Mouse (Mus musculus) splenic B cell, adult 2 months (primary cell): ENCODE results near the gene Col8a2.

Source experiments
- DNase-seq: peaks from one replicate; pipeline ENCODE4 v3.0.0-alpha.2; 2011; ENCODE audit warnings: low read depth, low spot score
- H3K27me3 ChIP-seq: 2 replicates; pipeline ENCODE4 v1.6.1; 2012; ENCODE audit warnings: mild to moderate bottlenecking, low read length, moderate library complexity, mixed read lengths; ENCODE audit not compliant: control insufficient read depth, poor library complexity, insufficient read depth, severe bottlenecking
- H3K36me3 ChIP-seq: 2 replicates; pipeline ENCODE4 v1.6.1; 2012; ENCODE audit warnings: mild to moderate bottlenecking, low read length, moderate library complexity, mixed read lengths; ENCODE audit not compliant: control insufficient read depth, poor library complexity, insufficient read depth, severe bottlenecking

The Col8a2 gene

GRCm38 (mm10) chr4:126286492-126286891 lies at the start of gene Col8a2:
Gene Col8a2 (plus strand): TSS chr4:126286793.
- DNase-seq: no peak
- H3K36me3 ChIP-seq: no peaks in the 10 kb centered on the region
- 0 out of 2 replicates have a peak, but pooled peaks cover 2% of the 10 kb centered on the region for H3K27me3 ChIP-seq

GRCm38 (mm10) chr4:126237721-126238242 lies 48.8 kb upstream of the Col8a2 start:
- H3K27me3 ChIP-seq: no peaks in the 10 kb centered on the region
- peaks cover 8% of the 10 kb centered on the region for H3K36me3 ChIP-seq
- peak; percentile 43 for DNase-seq

GRCm38 (mm10) chr4:126239862-126240475 lies 46.6 kb upstream of the Col8a2 start:
- DNase-seq: no peak
- H3K36me3 ChIP-seq: peaks cover 4% of the 10 kb centered on the region
- no peaks in the 10 kb centered on the region for H3K27me3 ChIP-seq

GRCm38 (mm10) chr4:126241956-126242355 lies 44.6 kb upstream of the Col8a2 start:
- H3K27me3 ChIP-seq: no peaks in the 10 kb centered on the region

GRCm38 (mm10) chr4:126242510-126242909 lies 44.1 kb upstream of the Col8a2 start:
- peaks cover 2% of the 10 kb centered on the region for H3K36me3 ChIP-seq

More at GRCm38 (mm10) chr4:126241956-126242355, 44.6 kb upstream of the Col8a2 start:
- no peak for DNase-seq
- H3K36me3 ChIP-seq: peaks cover 2% of the 10 kb centered on the region

GRCm38 (mm10) chr4:126246202-126246889 lies 40.2 kb upstream of the Col8a2 start:
- peaks cover 2% of the 10 kb centered on the region; the same call in 1 of the 2 replicates for H3K36me3 ChIP-seq
- DNase-seq: no peak
- H3K27me3 ChIP-seq: no peaks in the 10 kb centered on the region

More at GRCm38 (mm10) chr4:126242510-126242909, 44.1 kb upstream of the Col8a2 start:
- no peak for DNase-seq
- no peaks in the 10 kb centered on the region for H3K27me3 ChIP-seq

- no peak for DNase-seq
- H3K27me3 ChIP-seq: no peaks in the 10 kb centered on the region
- H3K36me3 ChIP-seq: no peaks in the 10 kb centered on the region
Observed at GRCm38 (mm10) chr4:126248261-126248868, 38.2 kb upstream of the Col8a2 start.

- DNase-seq: no peak
- no peaks in the 10 kb centered on the region for H3K36me3 ChIP-seq
- H3K27me3 ChIP-seq: no peaks in the 10 kb centered on the region
Observed at GRCm38 (mm10) chr4:126250659-126251058, 35.9 kb upstream of the Col8a2 start.

GRCm38 (mm10) chr4:126251655-126252254 lies 34.8 kb upstream of the Col8a2 start:
- no peak for DNase-seq
- no peaks in the 10 kb centered on the region for H3K27me3 ChIP-seq
- no peaks in the 10 kb centered on the region for H3K36me3 ChIP-seq

- Histone ChIP-seq H3K27me3 (no peaks in the 10 kb centered on the region), H3K36me3 (no peaks in the 10 kb centered on the region)
- no peak for DNase-seq
Observed at GRCm38 (mm10) chr4:126252411-126253237, 34.0 kb upstream of the Col8a2 start.

- Histone ChIP-seq H3K27me3 (no peaks in the 10 kb centered on the region), H3K36me3 (no peaks in the 10 kb centered on the region)
- DNase-seq: no peak
Observed at GRCm38 (mm10) chr4:126253637-126254272, 32.8 kb upstream of the Col8a2 start.

GRCm38 (mm10) chr4:126254315-126255112 lies 32.1 kb upstream of the Col8a2 start:
- Histone ChIP-seq H3K27me3 (no peaks in the 10 kb centered on the region), H3K36me3 (no peaks in the 10 kb centered on the region)
- no peak for DNase-seq
